Mouse (Mus musculus) limb, embryonic 14.5 days (tissue): ENCODE data around the gene Wnt7a. TPM values are rescaled to one million over a fixed set of nuclear protein-coding genes. Genes with fewer than 3 reads are reported as not detected.

ENCODE experiments used
- ATAC-seq: fragments of 200-750 bp; cut with Nextera tagmentation; 2 replicates; pipeline ENCODE4 v1.8.0; 2017; ENCODE audit warnings: low read depth, moderate number of reproducible peaks, moderate TSS enrichment; ENCODE audit not compliant: low FRiP score
- DNase-seq: peaks from one replicate; pipeline ENCODE4 v3.0.0-alpha.2; 2015; ENCODE audit warnings: low spot score
- H3K27ac ChIP-seq: fragments of 300-500 bp; sonication (generic); replicated peaks from 2 replicates; pipeline ENCODE4 v1.5.1; 2014; ENCODE audit warnings: low read depth, mild to moderate bottlenecking, low read length, moderate library complexity, mixed read lengths
- H3K27me3 ChIP-seq: fragments of 300-500 bp; sonication (generic); 2 replicates; pipeline ENCODE4 v1.6.1; 2014; ENCODE audit warnings: low read length, mixed read lengths; ENCODE audit not compliant: control insufficient read depth, insufficient read depth
- H3K36me3 ChIP-seq: fragments of 300-500 bp; sonication (generic); 2 replicates; pipeline ENCODE4 v1.6.1; 2014; ENCODE audit warnings: mild to moderate bottlenecking, low read length, moderate library complexity, mixed read lengths; ENCODE audit not compliant: control insufficient read depth, insufficient read depth
- H3K4me1 ChIP-seq: fragments of 300-500 bp; sonication (generic); 2 replicates; pipeline ENCODE4 v1.6.1; 2014; ENCODE audit warnings: antibody characterized with exemption, low read length, mixed read lengths; ENCODE audit not compliant: control insufficient read depth, insufficient read depth
- H3K4me2 ChIP-seq: fragments of 300-500 bp; sonication (generic); replicated peaks from 2 replicates; pipeline ENCODE4 v1.6.1; 2014; ENCODE audit warnings: low read depth, mild to moderate bottlenecking, low read length, moderate library complexity; ENCODE audit not compliant: severe bottlenecking
- H3K4me3 ChIP-seq: fragments of 300-500 bp; sonication (generic); replicated peaks from 2 replicates; pipeline ENCODE4 v1.5.1; 2014; ENCODE audit warnings: low read length
- H3K9ac ChIP-seq: fragments of 300-500 bp; sonication (generic); 2 replicates; pipeline ENCODE4 v1.6.1; 2014; ENCODE audit warnings: mild to moderate bottlenecking, low read depth, low read length, moderate library complexity; ENCODE audit not compliant: severe bottlenecking
- H3K9me3 ChIP-seq: fragments of 300-500 bp; sonication (generic); 2 replicates; pipeline ENCODE4 v1.6.1; 2016; ENCODE audit warnings: low read length; ENCODE audit not compliant: control insufficient read depth
- POLR2A ChIP-seq: fragments of 200-500 bp; IDR thresholded peaks from 2 replicates; pipeline ENCODE4 v1.8.0; 2012; ENCODE audit warnings: inconsistent platforms, mild to moderate bottlenecking, moderate library complexity, borderline replicate concordance; ENCODE audit not compliant: insufficient read depth, insufficient read length; ENCODE audit errors: extremely low read depth
- WGBS: fragments of 180-500 bp; shearing (Covaris S2); extraction: QIAGEN DNeasy Blood & Tissue Kit; methylation state at CpG from one replicate; pipeline ENCODE4 v1.1.7; 2014; 5-methylcytosine and 5-hydroxymethylcytosine counted together
- polyA plus RNA-seq, 2 experiments: library from polyadenylated mRNA; depleted of rRNA in 1 of 2; stranded (reverse) in 1 of 2; unstranded in 1 of 2; fragments of >200 nt; fragmentation: Nextera tagmentation in 1 of 2; extraction: Ambion mirVana in 1 of 2; gene quantifications; 2 replicates each; pipeline versions ENCODE4 v1.2.1 to v1.2.3; 2012 to 2014

Wnt7a gene
- polyA plus RNA-seq, 2 experiments, result 4.2 to 4.3 TPM

- no peak for ATAC-seq
- Histone ChIP-seq H3K4me2 (no peak overlapping the region), H3K4me3 (no peak overlapping the region), H3K4me1 (no peaks in the 10 kb centered on the region), H3K9me3 (no peaks in the 10 kb centered on the region), H3K27ac (no peak overlapping the region), H3K9ac (no peak overlapping the region), H3K27me3 (no peaks in the 10 kb centered on the region), H3K36me3 (no peaks in the 10 kb centered on the region)
- TF ChIP-seq POLR2A, result no peak
- no peak for DNase-seq
- 71% methylated on average over 10 of the region's 13 CpGs for WGBS
These were observed 53.8 kb downstream of the Wnt7a start for GRCm38 (mm10) chr6:91357238-91357876.

- Histone ChIP-seq H3K36me3 (no peaks in the 10 kb centered on the region), H3K4me1 (no peaks in the 10 kb centered on the region), H3K9me3 (no peaks in the 10 kb centered on the region), H3K27ac (no peak overlapping the region), H3K4me2 (no peak overlapping the region), H3K4me3 (no peak overlapping the region), H3K9ac (no peak overlapping the region), H3K27me3 (no peaks in the 10 kb centered on the region)
- ATAC-seq, result no peak
- WGBS, result 55% methylated on average over 9 of the region's 9 CpGs
- TF ChIP-seq POLR2A, result no peak
- DNase-seq, result no peak
These were observed 61.5 kb downstream of the Wnt7a start for GRCm38 (mm10) chr6:91349620-91350019.

- Histone ChIP-seq H3K36me3 (no peaks in the 10 kb centered on the region), H3K9me3 (no peaks in the 10 kb centered on the region), H3K9ac (no peak overlapping the region), H3K27me3 (no peaks in the 10 kb centered on the region), H3K27ac (no peak overlapping the region), H3K4me1 (no peaks in the 10 kb centered on the region), H3K4me2 (no peak overlapping the region), H3K4me3 (no peak overlapping the region)
- no peak for DNase-seq
- ATAC-seq, result no peak
- 32% methylated on average over 7 of the region's 7 CpGs for WGBS
- no peak for TF ChIP-seq POLR2A
These were observed 63.4 kb downstream of the Wnt7a start for GRCm38 (mm10) chr6:91347721-91348120.

- no peak overlapping the region for H3K4me3 ChIP-seq
- ATAC-seq, result no peak
- no peaks in the 10 kb centered on the region for H3K4me1 ChIP-seq
- TF ChIP-seq POLR2A, result no peak
- no peak for DNase-seq
- H3K9ac ChIP-seq, result no peak overlapping the region
- H3K4me2 ChIP-seq, result no peak overlapping the region
- H3K36me3 ChIP-seq, result no peaks in the 10 kb centered on the region
- no peak overlapping the region for H3K27ac ChIP-seq
- 29% methylated on average over 3 of the region's 3 CpGs for WGBS
- no peaks in the 10 kb centered on the region for H3K27me3 ChIP-seq
- no peaks in the 10 kb centered on the region for H3K9me3 ChIP-seq
These were observed 64.3 kb downstream of the Wnt7a start for GRCm38 (mm10) chr6:91346906-91347156.

- no peak overlapping the region for H3K27ac ChIP-seq
- no peaks in the 10 kb centered on the region for H3K36me3 ChIP-seq
- no peak overlapping the region for H3K4me3 ChIP-seq
- H3K9ac ChIP-seq, result no peak overlapping the region
- H3K27me3 ChIP-seq, result no peaks in the 10 kb centered on the region
- ATAC-seq, result no peak
- no peak for TF ChIP-seq POLR2A
- H3K4me2 ChIP-seq, result no peak overlapping the region
- DNase-seq, result no peak
- WGBS, result 44% methylated on average over 10 of the region's 10 CpGs
- H3K4me1 ChIP-seq, result no peaks in the 10 kb centered on the region
- no peaks in the 10 kb centered on the region for H3K9me3 ChIP-seq
These were observed 64.9 kb downstream of the Wnt7a start for GRCm38 (mm10) chr6:91346071-91346905.
